Mouse (Mus musculus): ENCODE measurements at regions not wholly inside any gene's neighbourhood (a gene's known extent, or its start where the extent isn't known, plus 50 kb on each side); places are given as distances from the start of the nearest gene placed in this dataset.

GRCm38 (mm10) chr5:42767688-42768087 lies 465.3 kb upstream of the Cpeb2 start:
- no peak for DNase-seq (ENCODE audit: low read depth, low spot score)

- peak; percentile 40 for DNase-seq (ENCODE audit: low read depth, low spot score)
Measured at GRCm38 (mm10) chr5:42777120-42777910, 455.7 kb upstream of the Cpeb2 start.

- no peak for DNase-seq (ENCODE audit: low read depth, low spot score)
Measured at GRCm38 (mm10) chr5:42805958-42806357, 427.0 kb upstream of the Cpeb2 start.

Measured in brain, embryonic 18.5 days (tissue).